Mouse (Mus musculus) megakaryocyte, embryonic 14.5 days (primary cell): ENCODE measurements around the gene AU040320.

ENCODE experiments used
- FLI1 ChIP-seq: IDR thresholded peaks from 2 replicates; pipeline ENCODE4 v1.6.1; 2012; ENCODE audit warnings: low read length, inconsistent platforms, mixed read lengths
- GATA1 ChIP-seq: IDR thresholded peaks from 3 replicates; pipeline ENCODE4 v1.6.1; 2012; ENCODE audit warnings: mixed read lengths, low read length, inconsistent platforms, borderline replicate concordance

DNA sequence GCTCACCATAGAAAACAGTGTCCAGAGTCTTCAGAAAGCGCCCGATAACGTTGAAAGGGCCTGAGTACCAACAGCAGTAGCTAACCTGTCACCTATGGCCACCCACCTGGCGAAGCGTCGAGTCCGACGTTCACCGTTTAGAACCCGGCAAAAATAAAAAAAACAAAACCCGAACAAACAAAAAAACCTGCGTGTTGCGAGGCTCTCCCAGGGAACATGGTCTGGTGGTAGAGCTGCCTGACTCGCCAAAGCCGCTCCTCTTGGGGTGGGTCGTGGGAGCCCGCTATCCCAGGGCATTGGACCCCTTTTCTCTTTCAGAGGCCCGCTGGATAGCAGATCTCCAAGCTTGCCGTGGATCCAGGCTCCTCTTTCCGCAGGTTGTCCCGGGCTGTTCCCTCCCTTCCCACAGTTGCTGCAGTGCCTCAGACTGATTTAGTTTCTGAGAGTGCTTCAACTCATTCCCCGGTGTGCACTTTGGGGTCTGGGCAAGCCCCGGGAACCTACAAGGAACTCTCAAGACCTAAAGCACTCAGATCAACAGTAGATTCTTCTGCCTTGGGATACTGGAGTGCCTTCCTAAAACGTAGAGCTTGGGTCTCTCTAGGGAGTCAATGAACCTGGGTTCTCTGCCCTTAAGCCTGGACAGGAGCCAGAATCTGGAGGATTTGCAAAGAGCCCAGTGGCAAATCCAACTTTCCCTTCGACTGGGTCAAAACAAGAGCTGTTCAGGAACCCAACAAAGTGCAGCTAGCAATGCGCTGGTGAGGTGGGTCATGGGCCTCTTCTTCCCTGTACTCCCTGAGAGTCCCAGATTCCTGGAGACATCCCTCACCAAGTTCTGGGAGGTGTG is 20.6 kb upstream of the AU040320 start:
- TF ChIP-seq GATA1 (no peak), FLI1 (no peak)
